ENCODE assay signal across 8 mouse cellular contexts in genomic region chr3:104510771-104511429, GRCm38 (mm10). TPM values are rescaled to one million over a fixed set of nuclear protein-coding genes. Genes with fewer than 3 reads are reported as not detected.
DNase-seq lines count a peak whose midpoint lies in the region; ATAC-seq and TF ChIP-seq lines count a peak whose summit lies in the region.

No protein-coding gene starts in this region.

- H3K4me3 ChIP-seq in heart, embryonic 15.5 days, result peak overlapping the region; percentile 97
- H3K4me3 ChIP-seq in MEL (ENCODE audit: control insufficient read depth in 1 of 2, insufficient read depth in 1 of 2, low read depth in 2 of 2, low read length in 2 of 2), result peak overlapping the region; percentile 85 to 86
- H3K4me3 ChIP-seq in forebrain, embryonic 16.5 days (replicated peaks; ENCODE audit: low read length), result peak overlapping the region; percentile 99

- peaks cover 21% of the 10 kb centered on the region for H3K4me1 ChIP-seq in heart, embryonic 15.5 days (replicated peaks)
- peaks cover 7 to 10% of the 10 kb centered on the region in 2 experiments; a peak in 3 of 4 replicates for H3K4me1 ChIP-seq in MEL (ENCODE audit: control insufficient read depth in 1 of 2, insufficient read depth in 2 of 2, low read length in 2 of 2)
- peaks cover 19% of the 10 kb centered on the region for H3K4me1 ChIP-seq in forebrain, embryonic 16.5 days (replicated peaks; ENCODE audit: control insufficient read depth, insufficient read depth, low read length)

- TF ChIP-seq POLR2A in MEL (IDR thresholded peaks at IDR 0.05; ENCODE audit: control insufficient read depth in 1 of 2, insufficient read depth in 1 of 2, low read depth in 1 of 2, low read length in 2 of 2, poor library complexity in 1 of 2), result no peak

- H3K4me2 ChIP-seq in heart, embryonic 15.5 days, result peak overlapping the region; percentile 71
- H3K4me2 ChIP-seq in forebrain, embryonic 16.5 days (ENCODE audit: low read length), result peak overlapping the region; percentile 73

- H3K79me2 ChIP-seq in MEL (ENCODE audit: control insufficient read depth, insufficient read depth, low read length, poor library complexity), result peaks cover 9% of the 10 kb centered on the region

- peak overlapping the region; percentile 99 for H3K27ac ChIP-seq in heart, embryonic 15.5 days
- H3K27ac ChIP-seq in MEL (ENCODE audit: control insufficient read depth, low read depth, low read length), result peak overlapping the region; percentile 69
- peak overlapping the region; percentile 99 for H3K27ac ChIP-seq in forebrain, embryonic 16.5 days (ENCODE audit: low read length)

- no peaks in the 10 kb centered on the region for H3K36me3 ChIP-seq in heart, embryonic 15.5 days
- peaks cover 0 to 18% of the 10 kb centered on the region in 2 experiments; a peak in 2 of 4 replicates for H3K36me3 ChIP-seq in MEL (ENCODE audit: control insufficient read depth in 1 of 2, insufficient read depth in 2 of 2, low read length in 2 of 2)
- H3K36me3 ChIP-seq in forebrain, embryonic 16.5 days (ENCODE audit: control insufficient read depth, insufficient read depth), result no peaks in the 10 kb centered on the region

- peak; percentile 19; the same call in 1 of the 2 replicates for ATAC-seq in heart, embryonic 15.5 days (replicated peaks; ENCODE audit: insufficient number of reproducible peaks, insufficient read depth, low FRiP score, low read depth)
- ATAC-seq in forebrain, embryonic 16.5 days, result peak; percentile 15

- H3K9ac ChIP-seq in heart, embryonic 15.5 days, result peak overlapping the region; percentile 85
- peak overlapping the region; percentile 86 for H3K9ac ChIP-seq in MEL (ENCODE audit: control insufficient read depth, low read depth, low read length, poor library complexity, severe bottlenecking)
- H3K9ac ChIP-seq in forebrain, embryonic 16.5 days (replicated peaks; ENCODE audit: low read depth, low read length), result peak overlapping the region; percentile 88

- no peaks in the 10 kb centered on the region for H3K9me3 ChIP-seq in heart, embryonic 15.5 days (replicated peaks)
- no peaks in the 10 kb centered on the region for H3K9me3 ChIP-seq in MEL (replicated peaks; ENCODE audit: insufficient read depth, low read length)
- no peaks in the 10 kb centered on the region for H3K9me3 ChIP-seq in forebrain, embryonic 16.5 days (ENCODE audit: control insufficient read depth, low read length)

- H3K27me3 ChIP-seq in heart, embryonic 15.5 days, result no peaks in the 10 kb centered on the region
- no peaks in the 10 kb centered on the region for H3K27me3 ChIP-seq in MEL (ENCODE audit: control insufficient read depth in 1 of 2, insufficient read depth in 2 of 2, low read length in 2 of 2)
- no peaks in the 10 kb centered on the region for H3K27me3 ChIP-seq in forebrain, embryonic 16.5 days (replicated peaks; ENCODE audit: control insufficient read depth, insufficient read depth, low read length)

- TF ChIP-seq CTCF in MEL (IDR thresholded peaks at IDR 0.05 in 2 of 3, conservative IDR thresholded peaks at IDR 0.05 in 1 of 3; ENCODE audit: control insufficient read depth in 1 of 3, insufficient read depth in 1 of 3, low read depth in 2 of 3, low read length in 3 of 3, poor library complexity in 1 of 3, severe bottlenecking in 1 of 3), result no peak

- 1% methylated on average over 14 of the region's 14 CpGs for WGBS in heart, embryonic 15.5 days
- under 1% methylated on average over 14 of the region's 14 CpGs for WGBS in forebrain, embryonic 16.5 days

- no peak for TF ChIP-seq RAD21 in MEL (IDR thresholded peaks at IDR 0.05; ENCODE audit: low read depth, low read length)

- no peak for TF ChIP-seq EP300 in MEL (IDR thresholded peaks at IDR 0.05; ENCODE audit: low read depth in 1 of 2, low read length in 2 of 2)

- intact Hi-C loops in left cerebral cortex, postnatal 36 days (cut with DNase I), result loop anchor here (2.0 kb wide), 1 partner anchor 128 kb away; the partner anchor contains the start of gene Slc16a1

- DNase-seq in heart, postnatal 4 days, result no peak
- DNase-seq in MEL (ENCODE audit: low read depth, low spot score), result peak; percentile 38
- peak; percentile 53 for DNase-seq in mesoderm, embryonic 11.5 days (ENCODE audit: low read depth, low spot score)
- no peak for DNase-seq in B cell, adult 2 months
- DNase-seq in left cerebral cortex, postnatal 36 days (ENCODE audit: low spot score in 2 of 2), result no peak
- DNase-seq in right cerebral cortex, postnatal 25 days, result no peak

TF ChIP-seq in MEL, 35 proteins besides CTCF, POLR2A, EP300 and RAD21:
- TF ChIP-seq NELFE (IDR thresholded peaks at IDR 0.05; ENCODE audit: low read depth, low read length) (no peak), TBP (IDR thresholded peaks at IDR 0.05; ENCODE audit: low read depth, low read length) (no peak), NRF1 (IDR thresholded peaks at IDR 0.05; ENCODE audit: insufficient read depth, low read depth, low read length, poor library complexity, severe bottlenecking) (no peak), MAX (IDR thresholded peaks at IDR 0.05; ENCODE audit: low read length) (peak; percentile 34; the same call in 1 of the 2 replicates), GATA1 (IDR thresholded peaks at IDR 0.05; ENCODE audit: low read depth, low read length) (no peak), RCOR1 (IDR thresholded peaks at IDR 0.05; ENCODE audit: low read depth, low read length) (no peak), SIN3A (IDR thresholded peaks at IDR 0.05; ENCODE audit: low read length) (no peak; the same call in 1 of the 2 replicates), ZNF384 (IDR thresholded peaks at IDR 0.05; ENCODE audit: low read depth, low read length) (peak; percentile 77), ZMIZ1 (IDR thresholded peaks at IDR 0.05; ENCODE audit: low read depth, low read length) (no peak), MXI1 (IDR thresholded peaks at IDR 0.05; ENCODE audit: low read depth, low read length) (no peak), JUND (IDR thresholded peaks at IDR 0.05; ENCODE audit: low read depth, low read length) (no peak), ZC3H11A (IDR thresholded peaks at IDR 0.05; ENCODE audit: low read depth, low read length) (no peak), ELF1 (IDR thresholded peaks at IDR 0.05; ENCODE audit: low read depth, low read length) (no peak), TAL1 (IDR thresholded peaks at IDR 0.05; ENCODE audit: low read length) (no peak), SMC3 (IDR thresholded peaks at IDR 0.05; ENCODE audit: low read depth, low read length) (no peak), USF2 (IDR thresholded peaks at IDR 0.05; ENCODE audit: borderline replicate concordance in 1 of 2, insufficient read depth in 1 of 2, low read depth in 1 of 2, low read length in 2 of 2) (peak in 1 of 2 experiments; percentile 56; a peak in 1 of 4 replicates), CHD2 (IDR thresholded peaks at IDR 0.05; ENCODE audit: low read length) (no peak), POLR2AphosphoS5 (IDR thresholded peaks at IDR 0.05; ENCODE audit: borderline replicate concordance, low read depth, low read length) (no peak), KAT2A (conservative IDR thresholded peaks at IDR 0.05; ENCODE audit: low read depth, low read length) (no peak), USF1 (IDR thresholded peaks at IDR 0.05; ENCODE audit: low read depth, low read length) (peak; percentile 87), MAFK (IDR thresholded peaks at IDR 0.05; ENCODE audit: borderline replicate concordance, low read depth, low read length) (no peak), UBTF (IDR thresholded peaks at IDR 0.05; ENCODE audit: borderline replicate concordance, insufficient read depth, low read depth, low read length) (no peak), CHD1 (IDR thresholded peaks at IDR 0.05; ENCODE audit: low read depth, low read length) (peak; percentile 87), E2F4 (IDR thresholded peaks at IDR 0.05; ENCODE audit: borderline replicate concordance, low read depth, low read length) (no peak), BHLHE40 (IDR thresholded peaks at IDR 0.05; ENCODE audit: borderline replicate concordance, low read depth, low read length) (peak; percentile 71), MYB (IDR thresholded peaks at IDR 0.05; ENCODE audit: low read depth, low read length) (no peak), MYC (IDR thresholded peaks at IDR 0.05; ENCODE audit: low read depth, low read length) (no peak), TCF12 (IDR thresholded peaks at IDR 0.05; ENCODE audit: low read depth, low read length) (no peak)

RNA-seq across cellular contexts. Expression of gene Lrig2, which starts 0.8 kb away (rescaled TPM):
- polyA plus RNA-seq in heart, embryonic 15.5 days (2015; fragmentation: Nextera tagmentation; extraction: Ambion mirVana), result 11.0 and 12.5 TPM in 2 replicates
- 10 to 100 TPM; 15.9 to 16.6 TPM for total RNA-seq in heart, postnatal 4 days (2021)
- 4.3 and 6.1 TPM in 2 replicates for total RNA-seq in MEL (2012; rRNA removed)
- polyA plus RNA-seq in MEL (2012; ENCODE audit: insufficient read depth in 1 of 2, insufficient read length in 2 of 2, low read depth in 1 of 2, low replicate concordance in 2 of 2, missing spikeins in 1 of 2), result 1 to 10 TPM in 1 of 2 experiments, not detected in 1; 4.2 TPM
- 29.5 and 34.0 TPM in 2 replicates for polyA plus RNA-seq in forebrain, embryonic 16.5 days (2015; fragmentation: Nextera tagmentation; extraction: Ambion mirVana)
- total RNA-seq in left cerebral cortex, postnatal 36 days (2021), result 10 to 100 TPM; 25.6 to 30.8 TPM

Comparison
In these comparisons a context has a peak if more than half of its experiments do, and no peak if none do; other contexts are left out.
1. DNase-seq: peak in MEL (single experiment) and mesoderm, embryonic 11.5 days (single experiment); none in heart, postnatal 4 days (single experiment), B cell, adult 2 months (0 of 2), left cerebral cortex, postnatal 36 days (0 of 2) and right cerebral cortex, postnatal 25 days (single experiment).
2. Peak in every context shown above with its lines, with median percentiles within 50 percentile points of each other: H3K27ac ChIP-seq, H3K4me3 ChIP-seq and H3K9ac ChIP-seq.